In genomic region chr14:55643060-55643907, GRCm38 (mm10) we compare ENCODE assay signal across 8 mouse cellular contexts. TPM values are rescaled to one million over a fixed set of nuclear protein-coding genes. Genes with fewer than 3 reads are reported as not detected.
DNase-seq lines count a peak whose midpoint lies in the region; ATAC-seq and TF ChIP-seq lines count a peak whose summit lies in the region.

Gene Tm9sf1, minus strand, starts transcription at chr14:55643806.

- no peak within 1 kb of the TSS for H3K27ac ChIP-seq in ES-Bruce4 (ENCODE audit: insufficient read depth, low read length)
- H3K27ac ChIP-seq in forebrain, embryonic 14.5 days (ENCODE audit: low read depth, low read length): peak within 1 kb of the TSS; percentile 95

- no peak for TF ChIP-seq EP300 in ES-Bruce4 (IDR thresholded peaks at IDR 0.05; ENCODE audit: insufficient read depth, low read depth, low read length)

- peak within 1 kb of the TSS; percentile 84 for H3K4me3 ChIP-seq in ES-Bruce4 (ENCODE audit: low read depth, low read length)
- H3K4me3 ChIP-seq in forebrain, embryonic 14.5 days (ENCODE audit: low read depth, low read length): peak within 1 kb of the TSS; percentile 91
- peak within 1 kb of the TSS; percentile 97 for H3K4me3 ChIP-seq in lung, adult 2 months (replicated peaks; ENCODE audit: extremely low read depth, low read depth, low read length)

- TF ChIP-seq CTCF in ES-Bruce4 (IDR thresholded peaks at IDR 0.05; ENCODE audit: low read depth, low read length): no peak
- no peak for TF ChIP-seq CTCF in lung, adult 2 months (IDR thresholded peaks at IDR 0.05; ENCODE audit: insufficient read depth, low read length)

- peaks cover 3% of the 10 kb centered on the region for H3K36me3 ChIP-seq in ES-Bruce4 (ENCODE audit: control insufficient read depth, insufficient read depth, low read length, poor library complexity, severe bottlenecking)
- H3K36me3 ChIP-seq in forebrain, embryonic 14.5 days (ENCODE audit: control insufficient read depth, insufficient read depth, low read length): peaks cover 45% of the 10 kb centered on the region

- intact Hi-C loops in heart, postnatal 14 days (cut with DNase I): no loop called here

- H3K9me3 ChIP-seq in ES-Bruce4 (replicated peaks; ENCODE audit: control insufficient read depth, insufficient read depth, low read length, poor library complexity, severe bottlenecking): no peaks in the 10 kb centered on the region
- no peaks in the 10 kb centered on the region for H3K9me3 ChIP-seq in forebrain, embryonic 14.5 days (replicated peaks; ENCODE audit: control insufficient read depth, low read length)

- DNase-seq in forebrain, embryonic 14.5 days (ENCODE audit: low spot score): peak; percentile 85
- DNase-seq in heart, postnatal 14 days: peak; percentile 89
- DNase-seq in layer of hippocampus, adult 18-20 months (ENCODE audit: low spot score in 2 of 2): peak; percentile 83 to 90
- DNase-seq in lung, adult 2 months: peak; percentile 92
- peak; percentile 71 to 78 for DNase-seq in thymus, adult 18-20 months

- H3K4me2 ChIP-seq in forebrain, embryonic 14.5 days (ENCODE audit: low read length): peak within 1 kb of the TSS; percentile 81

- TF ChIP-seq POLR2A in ES-Bruce4 (IDR thresholded peaks at IDR 0.05; ENCODE audit: insufficient read depth, low read length): peak; percentile 13
- TF ChIP-seq POLR2A in lung, adult 2 months (IDR thresholded peaks at IDR 0.05; ENCODE audit: borderline replicate concordance, extremely low read depth, low read depth, low read length): peak; percentile 44; the same call in 1 of the 2 replicates

- H3K27me3 ChIP-seq in ES-Bruce4 (ENCODE audit: control insufficient read depth, insufficient read depth, low read length, poor library complexity, severe bottlenecking): no peaks in the 10 kb centered on the region
- no peaks in the 10 kb centered on the region for H3K27me3 ChIP-seq in forebrain, embryonic 14.5 days (replicated peaks; ENCODE audit: control insufficient read depth, insufficient read depth, low read length)

- WGBS in forebrain, embryonic 14.5 days: under 1% methylated on average over 85 of the region's 89 CpGs
- WGBS in lung, adult 2 months: under 1% methylated on average over 89 of the region's 89 CpGs

- H3K4me1 ChIP-seq in ES-Bruce4 (ENCODE audit: control insufficient read depth, insufficient read depth, low read length): peaks cover 2% of the 10 kb centered on the region
- peaks cover 17% of the 10 kb centered on the region for H3K4me1 ChIP-seq in forebrain, embryonic 14.5 days (ENCODE audit: control insufficient read depth, insufficient read depth, low read length)
- H3K4me1 ChIP-seq in lung, adult 2 months (ENCODE audit: control insufficient read depth, insufficient read depth, low read length): peaks cover 16% of the 10 kb centered on the region

- H3K9ac ChIP-seq in ES-Bruce4 (ENCODE audit: low read depth, poor library complexity, severe bottlenecking): peak within 1 kb of the TSS; percentile 91
- peak within 1 kb of the TSS; percentile 94 for H3K9ac ChIP-seq in forebrain, embryonic 14.5 days (ENCODE audit: low read length)

- ATAC-seq in cerebellum, adult (ENCODE audit: insufficient number of reproducible peaks, low FRiP score, low TSS enrichment): peak; percentile 82
- ATAC-seq in forebrain, embryonic 14.5 days: peak; percentile 92
- peak; percentile 70 for ATAC-seq in neutrophil, adult 5-6 weeks (ENCODE audit: extremely low read depth, insufficient number of reproducible peaks, low FRiP score, poor library complexity, severe bottlenecking)

RNA-seq across cellular contexts. Expression of gene Tm9sf1, which starts in this region (rescaled TPM):
- polyA plus RNA-seq in ES-Bruce4 (2011; ENCODE audit: insufficient read depth, insufficient read length, low read depth, missing spikeins): 22.7 and 25.1 TPM in 2 replicates
- 56.5 and 57.5 TPM in 2 replicates for polyA plus RNA-seq in forebrain, embryonic 14.5 days (2014; fragmentation: Nextera tagmentation; extraction: Ambion mirVana)
- total RNA-seq in heart, postnatal 14 days (2021): 10 to 100 TPM; 45.3 to 45.4 TPM
- 10 to 100 TPM; 39.6 to 40.8 TPM for total RNA-seq in layer of hippocampus, adult 18-20 months (2021)
- polyA plus RNA-seq in lung, adult 2 months (2012; rRNA removed): 81.4 and 91.7 TPM in 2 replicates
- 40.7 and 42.5 TPM in 2 replicates for total RNA-seq in neutrophil, adult 5-6 weeks (2017)
